Mouse (Mus musculus) kidney, embryonic 16.5 days (tissue): Measurements from ENCODE around the gene Gm20850. TPM values are rescaled to one million over a fixed set of nuclear protein-coding genes. Genes with fewer than 3 reads are reported as not detected.
"Not testable (repeated sequence)": the region's sequence is repeated elsewhere in the genome, so short reads cannot be mapped to it uniquely, and the experiment has no call there.

Experiments used
- ATAC-seq: fragments of 200-750 bp; cut with Nextera tagmentation; 2 replicates; pipeline ENCODE4 v1.8.0; 2017; ENCODE audit warnings: moderate TSS enrichment; ENCODE audit not compliant: low FRiP score, low TSS enrichment
- H3K27ac ChIP-seq: fragments of 300-500 bp; sonication (generic); 2 replicates; pipeline ENCODE4 v1.5.1; 2014; ENCODE audit warnings: low read length
- H3K27me3 ChIP-seq: fragments of 300-500 bp; sonication (generic); 2 replicates; pipeline ENCODE4 v1.6.1; 2014; ENCODE audit warnings: low read length, control low read depth, mixed read lengths; ENCODE audit not compliant: insufficient read depth
- H3K36me3 ChIP-seq: fragments of 300-500 bp; sonication (generic); 2 replicates; pipeline ENCODE4 v1.6.1; 2014; ENCODE audit warnings: low read length, control low read depth, mixed read lengths; ENCODE audit not compliant: insufficient read depth
- H3K4me1 ChIP-seq: fragments of 300-500 bp; sonication (generic); 2 replicates; pipeline ENCODE4 v1.6.1; 2014; ENCODE audit warnings: low read length, control low read depth, mixed read lengths; ENCODE audit not compliant: insufficient read depth
- H3K4me2 ChIP-seq: fragments of 300-500 bp; sonication (generic); replicated peaks from 2 replicates; pipeline ENCODE4 v1.6.1; 2014; ENCODE audit warnings: low read depth, low read length
- H3K4me3 ChIP-seq: fragments of 300-500 bp; sonication (generic); 2 replicates; pipeline ENCODE4 v1.5.1; 2014; ENCODE audit warnings: mild to moderate bottlenecking, low read length
- H3K9ac ChIP-seq: fragments of 300-500 bp; sonication (generic); replicated peaks from 2 replicates; pipeline ENCODE4 v1.6.1; 2014; ENCODE audit warnings: low read length
- H3K9me3 ChIP-seq: fragments of 300-500 bp; sonication (generic); 2 replicates; pipeline ENCODE4 v1.6.1; 2016; ENCODE audit warnings: low read length, control low read depth
- WGBS: fragments of 180-500 bp; shearing (Covaris S2); extraction: QIAGEN DNeasy Blood & Tissue Kit; methylation state at CpG from one replicate; pipeline ENCODE4 v1.1.7; 2014; 5-methylcytosine and 5-hydroxymethylcytosine counted together
- polyA plus RNA-seq: library from polyadenylated mRNA; unstranded; fragments of >200 nt; fragmentation: Nextera tagmentation; extraction: Ambion mirVana; gene quantifications from 2 replicates; pipeline ENCODE4 v1.2.1, GENCODE M21; 2015

Gm20850 gene
- not detected in 2 replicates for polyA plus RNA-seq

GRCm38 (mm10) chrY:75715022-75715421 is at the start of gene Gm20850:
Gm20850 (plus strand) TSS chrY:75715322.
- not testable (repeated sequence) for H3K9me3 ChIP-seq, H3K4me1 ChIP-seq, H3K4me3 ChIP-seq, H3K27ac ChIP-seq, H3K9ac ChIP-seq, H3K4me2 ChIP-seq, H3K36me3 ChIP-seq, H3K27me3 ChIP-seq, ATAC-seq
- no CpG with 5 or more reads among the region's 6 CpGs for WGBS
